Mouse (Mus musculus) forebrain, embryonic 14.5 days (tissue): ENCODE data around the gene Tlr9. TPM values are rescaled to one million over a fixed set of nuclear protein-coding genes. Genes with fewer than 3 reads are reported as not detected.

ENCODE experiments used
- ATAC-seq: fragments of 200-750 bp; cut with Nextera tagmentation; 2 replicates; pipeline ENCODE4 v1.8.0; 2017; ENCODE audit warnings: mild to moderate bottlenecking, moderate library complexity
- DNase-seq: peaks from one replicate; pipeline ENCODE4 v3.0.0-alpha.2; 2015; ENCODE audit warnings: low spot score
- H3K27ac ChIP-seq: fragments of 300-500 bp; sonication (generic); 2 replicates; pipeline ENCODE4 v1.5.1; 2014; ENCODE audit warnings: low read depth, mild to moderate bottlenecking, control low read depth, low read length, moderate library complexity
- H3K27me3 ChIP-seq: fragments of 300-500 bp; sonication (generic); replicated peaks from 2 replicates; pipeline ENCODE4 v1.6.1; 2014; ENCODE audit warnings: low read length, control low read depth, mixed read lengths; ENCODE audit not compliant: control insufficient read depth, insufficient read depth
- H3K36me3 ChIP-seq: fragments of 300-500 bp; sonication (generic); 2 replicates; pipeline ENCODE4 v1.6.1; 2014; ENCODE audit warnings: low read length, control low read depth; ENCODE audit not compliant: control insufficient read depth, insufficient read depth
- H3K4me1 ChIP-seq: fragments of 300-500 bp; sonication (generic); 2 replicates; pipeline ENCODE4 v1.6.1; 2014; ENCODE audit warnings: antibody characterized with exemption, low read length, control low read depth; ENCODE audit not compliant: control insufficient read depth, insufficient read depth
- H3K4me2 ChIP-seq: fragments of 300-500 bp; sonication (generic); 2 replicates; pipeline ENCODE4 v1.6.1; 2014; ENCODE audit warnings: mild to moderate bottlenecking, control low read depth, low read length
- H3K4me3 ChIP-seq: fragments of 300-500 bp; sonication (generic); 2 replicates; pipeline ENCODE4 v1.5.1; 2014; ENCODE audit warnings: low read depth, low read length, control low read depth
- H3K9ac ChIP-seq: fragments of 300-500 bp; sonication (generic); 2 replicates; pipeline ENCODE4 v1.6.1; 2014; ENCODE audit warnings: mild to moderate bottlenecking, low read length, control low read depth, moderate library complexity
- H3K9me3 ChIP-seq: fragments of 300-500 bp; sonication (generic); replicated peaks from 2 replicates; pipeline ENCODE4 v1.6.1; 2016; ENCODE audit warnings: low read length, control low read depth, mixed read lengths; ENCODE audit not compliant: control insufficient read depth
- WGBS: fragments of 180-500 bp; shearing (Covaris S2); extraction: QIAGEN DNeasy Blood & Tissue Kit; methylation state at CpG from one replicate; pipeline ENCODE4 v1.1.7; 2014; 5-methylcytosine and 5-hydroxymethylcytosine counted together
- polyA plus RNA-seq: library from polyadenylated mRNA; unstranded; fragments of >200 nt; fragmentation: Nextera tagmentation; extraction: Ambion mirVana; gene quantifications from 2 replicates; pipeline ENCODE4 v1.2.1, GENCODE M21; 2014

The Tlr9 gene
- polyA plus RNA-seq, 1 experiment from 2014 or later = not detected

GRCm38 (mm10) chr9:106225469-106226150 is 3.2 kb downstream of the Tlr9 start:
- H3K36me3 ChIP-seq = no peaks in the 10 kb centered on the region
- no peak overlapping the region for H3K27ac ChIP-seq
- DNase-seq (no peak), ATAC-seq (no peak)
- H3K9ac ChIP-seq = peak overlapping the region; percentile 60
- peak overlapping the region; percentile 32 for H3K4me3 ChIP-seq
- no peaks in the 10 kb centered on the region for H3K9me3 ChIP-seq
- H3K4me1 ChIP-seq = no peaks in the 10 kb centered on the region
- peaks cover 5% of the 10 kb centered on the region; the same call in 1 of the 2 replicates for H3K27me3 ChIP-seq
- WGBS = 66% methylated on average over 24 of the region's 24 CpGs
- peak overlapping the region; percentile 70 for H3K4me2 ChIP-seq

DNA sequence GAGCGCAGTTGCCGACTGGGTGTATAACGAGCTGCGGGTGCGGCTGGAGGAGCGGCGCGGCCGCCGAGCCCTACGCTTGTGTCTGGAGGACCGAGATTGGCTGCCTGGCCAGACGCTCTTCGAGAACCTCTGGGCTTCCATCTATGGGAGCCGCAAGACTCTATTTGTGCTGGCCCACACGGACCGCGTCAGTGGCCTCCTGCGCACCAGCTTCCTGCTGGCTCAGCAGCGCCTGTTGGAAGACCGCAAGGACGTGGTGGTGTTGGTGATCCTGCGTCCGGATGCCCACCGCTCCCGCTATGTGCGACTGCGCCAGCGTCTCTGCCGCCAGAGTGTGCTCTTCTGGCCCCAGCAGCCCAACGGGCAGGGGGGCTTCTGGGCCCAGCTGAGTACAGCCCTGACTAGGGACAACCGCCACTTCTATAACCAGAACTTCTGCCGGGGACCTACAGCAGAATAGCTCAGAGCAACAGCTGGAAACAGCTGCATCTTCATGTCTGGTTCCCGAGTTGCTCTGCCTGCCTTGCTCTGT is 3.8 kb downstream of the Tlr9 start:
- ATAC-seq (peak; percentile 74), DNase-seq (peak; percentile 58)
- H3K4me1 ChIP-seq = no peaks in the 10 kb centered on the region
- peak overlapping the region; percentile 32 for H3K4me3 ChIP-seq
- H3K4me2 ChIP-seq = peak overlapping the region; percentile 70
- H3K9ac ChIP-seq = peak overlapping the region; percentile 60
- peaks cover 5% of the 10 kb centered on the region; the same call in 1 of the 2 replicates for H3K27me3 ChIP-seq
- no peaks in the 10 kb centered on the region for H3K36me3 ChIP-seq
- H3K27ac ChIP-seq = no peak overlapping the region
- no peaks in the 10 kb centered on the region for H3K9me3 ChIP-seq
- WGBS = 4% methylated on average over 33 of the region's 34 CpGs

GRCm38 (mm10) chr9:106227790-106228429 is 5.5 kb downstream of the Tlr9 start:
- no peak overlapping the region for H3K4me3 ChIP-seq
- no peak overlapping the region for H3K4me2 ChIP-seq
- no peaks in the 10 kb centered on the region for H3K4me1 ChIP-seq
- ATAC-seq = no peak
- no peak overlapping the region for H3K27ac ChIP-seq
- 59% methylated on average over 8 of the region's 8 CpGs for WGBS
- H3K36me3 ChIP-seq = peaks cover 6% of the 10 kb centered on the region
- H3K9me3 ChIP-seq = no peaks in the 10 kb centered on the region
- DNase-seq = no peak
- no peak overlapping the region for H3K9ac ChIP-seq
- H3K27me3 ChIP-seq = peaks cover 5% of the 10 kb centered on the region; the same call in 1 of the 2 replicates

- ATAC-seq (no peak), DNase-seq (no peak)
- H3K4me1 ChIP-seq = no peaks in the 10 kb centered on the region
- 86% methylated on average over 9 of the region's 9 CpGs for WGBS
- no peak overlapping the region for H3K27ac ChIP-seq
- peaks cover 28% of the 10 kb centered on the region for H3K36me3 ChIP-seq
- no peak overlapping the region for H3K4me2 ChIP-seq
- H3K4me3 ChIP-seq = no peak overlapping the region
- H3K9ac ChIP-seq = no peak overlapping the region
- no peaks in the 10 kb centered on the region for H3K9me3 ChIP-seq
- peaks cover 5% of the 10 kb centered on the region; the same call in 1 of the 2 replicates for H3K27me3 ChIP-seq
Observed at GRCm38 (mm10) chr9:106230051-106230733, 7.8 kb downstream of the Tlr9 start.

DNA sequence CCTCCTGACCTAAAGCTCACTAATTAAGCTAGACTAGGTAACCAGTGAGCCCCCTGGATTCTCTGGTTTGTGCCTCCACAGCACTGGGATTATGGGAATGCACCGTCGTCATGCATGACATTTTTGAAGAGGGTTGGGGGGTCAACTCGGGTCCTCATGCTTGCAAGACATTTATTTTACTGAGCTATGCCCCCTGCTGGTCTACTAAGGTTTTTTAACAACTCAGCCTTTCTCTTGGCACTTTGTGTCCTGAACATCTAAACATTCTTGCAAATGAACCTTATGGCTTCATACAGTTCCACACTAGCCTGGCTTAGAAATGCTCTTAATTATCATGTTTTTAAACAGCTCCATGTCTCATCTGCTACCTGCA is 8.3 kb downstream of the Tlr9 start:
- Histone ChIP-seq H3K9me3 (no peaks in the 10 kb centered on the region), H3K27me3 (0 out of 2 replicates have a peak, but pooled peaks cover 2% of the 10 kb centered on the region), H3K4me1 (no peaks in the 10 kb centered on the region), H3K9ac (no peak overlapping the region), H3K36me3 (peaks cover 33% of the 10 kb centered on the region), H3K4me3 (no peak overlapping the region), H3K4me2 (no peak overlapping the region), H3K27ac (no peak overlapping the region)
- WGBS = 64% methylated on average over 3 of the region's 3 CpGs
- no peak for DNase-seq
- ATAC-seq = no peak

GRCm38 (mm10) chr9:106231220-106231619 is 8.8 kb downstream of the Tlr9 start:
- Histone ChIP-seq H3K36me3 (peaks cover 37% of the 10 kb centered on the region), H3K4me1 (no peaks in the 10 kb centered on the region), H3K9me3 (no peaks in the 10 kb centered on the region), H3K27ac (no peak overlapping the region), H3K4me3 (no peak overlapping the region), H3K9ac (no peak overlapping the region), H3K4me2 (no peak overlapping the region), H3K27me3 (no peaks in the 10 kb centered on the region)
- DNase-seq (no peak), ATAC-seq (no peak)
- WGBS = 82% methylated on average over 7 of the region's 7 CpGs

DNA sequence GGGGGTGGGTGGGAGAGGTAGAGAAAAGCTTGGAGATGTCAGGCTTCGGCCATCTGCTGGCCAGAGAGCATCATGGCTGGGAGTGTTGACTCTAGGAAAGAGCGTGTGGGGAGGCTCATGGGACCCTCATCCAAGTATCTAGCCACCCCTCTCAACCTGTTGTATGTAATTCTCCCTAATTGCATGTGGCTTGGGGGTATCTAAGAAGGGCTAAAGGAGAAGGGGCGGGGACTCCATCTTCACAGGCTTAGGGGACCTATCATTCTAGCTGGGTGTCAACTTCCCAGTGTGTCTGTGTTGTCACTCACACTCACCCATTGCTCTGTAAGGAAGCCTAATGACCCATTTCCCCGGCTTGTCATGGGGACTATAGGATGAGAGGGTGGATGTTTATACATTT is 9.4 kb downstream of the Tlr9 start:
- Histone ChIP-seq H3K27me3 (no peaks in the 10 kb centered on the region), H3K9ac (no peak overlapping the region), H3K4me2 (no peak overlapping the region), H3K4me3 (no peak overlapping the region), H3K9me3 (no peaks in the 10 kb centered on the region), H3K36me3 (peaks cover 43% of the 10 kb centered on the region), H3K4me1 (no peaks in the 10 kb centered on the region), H3K27ac (no peak overlapping the region)
- ATAC-seq (no peak), DNase-seq (no peak)
- 87% methylated on average over 4 of the region's 4 CpGs for WGBS

GRCm38 (mm10) chr9:106232956-106233355 is 10.6 kb downstream of the Tlr9 start:
- WGBS = 90% methylated on average over 3 of the region's 3 CpGs
- peaks cover 54% of the 10 kb centered on the region for H3K36me3 ChIP-seq
- no peak for ATAC-seq

More at GRCm38 (mm10) chr9:106232956-106233355, 10.6 kb downstream of the Tlr9 start:
- no peak for DNase-seq
- Histone ChIP-seq H3K27me3 (no peaks in the 10 kb centered on the region), H3K4me1 (no peaks in the 10 kb centered on the region), H3K4me2 (no peak overlapping the region), H3K9ac (no peak overlapping the region), H3K27ac (no peak overlapping the region), H3K4me3 (no peak overlapping the region), H3K9me3 (no peaks in the 10 kb centered on the region)
